Mouse (Mus musculus): ENCODE results near the gene Birc7. TPM values are rescaled to one million over a fixed set of nuclear protein-coding genes. Genes with fewer than 3 reads are reported as not detected.

Birc7 gene
- total RNA-seq, 1 experiment from 2014 or later = not detected

DNA sequence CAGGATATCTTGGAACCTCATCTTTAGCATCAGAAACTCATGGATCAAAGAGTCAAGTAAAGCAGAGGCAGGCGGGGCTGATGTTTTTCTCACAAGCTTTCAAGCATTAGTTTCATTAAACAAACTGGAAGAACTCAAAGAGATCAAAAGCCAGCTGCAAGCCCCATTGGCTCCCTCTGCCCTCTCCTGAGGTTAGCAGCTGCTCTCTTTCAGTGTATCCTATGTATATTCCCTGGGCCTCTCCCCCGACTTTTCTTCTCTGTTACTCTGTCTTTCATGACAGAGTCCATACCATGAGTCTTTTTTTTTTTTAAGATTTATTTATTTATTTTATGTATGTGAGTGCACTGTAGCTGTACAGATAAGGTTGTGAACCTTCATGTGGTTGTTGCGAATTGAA lies 31.4 kb downstream of the Birc7 start:
- no peak for ATAC-seq (replicated peaks; ENCODE audit: insufficient number of reproducible peaks, low FRiP score, low TSS enrichment, poor library complexity, severe bottlenecking)

DNA sequence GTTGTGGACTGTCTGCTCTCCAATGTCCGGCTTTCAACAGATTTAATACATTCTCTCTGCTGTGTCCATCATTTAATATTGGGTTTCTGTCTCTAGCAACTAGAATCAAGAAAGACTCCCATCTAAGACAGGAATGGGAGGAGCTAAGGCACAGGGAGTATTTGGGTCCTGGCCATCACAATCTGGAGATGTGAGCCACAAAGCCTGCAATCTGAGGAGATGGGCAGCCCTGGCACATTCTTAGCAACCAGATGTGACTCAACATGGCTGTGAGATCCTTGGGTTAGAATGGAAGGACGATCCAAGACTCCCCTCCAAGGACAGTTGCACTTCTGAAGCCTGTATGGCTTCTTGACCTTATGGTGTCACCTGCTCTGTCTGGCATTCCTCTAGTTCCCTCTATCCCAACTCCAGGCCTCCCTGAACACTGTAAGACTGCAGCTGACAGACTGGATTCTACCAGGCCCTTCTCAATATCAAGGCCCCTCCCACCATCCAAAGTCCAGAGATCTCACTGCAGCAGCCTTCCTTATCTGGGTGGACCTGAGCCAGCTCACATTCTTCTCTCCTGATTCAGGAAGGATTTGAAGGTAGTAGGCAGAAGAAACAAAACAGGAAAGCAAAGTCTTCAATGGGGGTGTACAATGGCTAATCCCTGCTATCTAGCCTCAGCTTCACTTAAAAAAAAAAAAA lies 33.9 kb downstream of the Birc7 start:
- no peak for ATAC-seq (replicated peaks; ENCODE audit: insufficient number of reproducible peaks, low FRiP score, low TSS enrichment, poor library complexity, severe bottlenecking)

DNA sequence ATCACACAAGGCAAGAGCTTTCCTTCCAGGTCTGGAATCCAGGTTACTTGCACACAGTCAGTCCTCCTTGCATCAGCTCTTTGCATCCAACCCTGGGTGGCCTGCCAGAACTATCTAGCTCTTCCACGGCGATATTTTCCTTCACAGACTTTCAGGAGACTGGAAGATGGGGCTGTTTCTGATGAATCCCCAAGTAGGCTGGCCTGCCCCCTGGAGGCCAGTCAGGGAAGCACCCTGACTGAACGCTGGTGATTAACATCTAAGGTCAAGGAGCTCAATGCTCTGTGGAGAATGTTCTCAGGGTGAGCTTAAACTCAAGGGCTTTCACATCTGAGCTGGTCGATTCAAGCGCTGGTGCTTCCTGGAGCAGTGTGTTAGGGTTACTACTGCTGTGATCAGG lies 35.1 kb downstream of the Birc7 start:
- ATAC-seq (replicated peaks; ENCODE audit: insufficient number of reproducible peaks, low FRiP score, low TSS enrichment, poor library complexity, severe bottlenecking) = peak; percentile 72

DNA sequence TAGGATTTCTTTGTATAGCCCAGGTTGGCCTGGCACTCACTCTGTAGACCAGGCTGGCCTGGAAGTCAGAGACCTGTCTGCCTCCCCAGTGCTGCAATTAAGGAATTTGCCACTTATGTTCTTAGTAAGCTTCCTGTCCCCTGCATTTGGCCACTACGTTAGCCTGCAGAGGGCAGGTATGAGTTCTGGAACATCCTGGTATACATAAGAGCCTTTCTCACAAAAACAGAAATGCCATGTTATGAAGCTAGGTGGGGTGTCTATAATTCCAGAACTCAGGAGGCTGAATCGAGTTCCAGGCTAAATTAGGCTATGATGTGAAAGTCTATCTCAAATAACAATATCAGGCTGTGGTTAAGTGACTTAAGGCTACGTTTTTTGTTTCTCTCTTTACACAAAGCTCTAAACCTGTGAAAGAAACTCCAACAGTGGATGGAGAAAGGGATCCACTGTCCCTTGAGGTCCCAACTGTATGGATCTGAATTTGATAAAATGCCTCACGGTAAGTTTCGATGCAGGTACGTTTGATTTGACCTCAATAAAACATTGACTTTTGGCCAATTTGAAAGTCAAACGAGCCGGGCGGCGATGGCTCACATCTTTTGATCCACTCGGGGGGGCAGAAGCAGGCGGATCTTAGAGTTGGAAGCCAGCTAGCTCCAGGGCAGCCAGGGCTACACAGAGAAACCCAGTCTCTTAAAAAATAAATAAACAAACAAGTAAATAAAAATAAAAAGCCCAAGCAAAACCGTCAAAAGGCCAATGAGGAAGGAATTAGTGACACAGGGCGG lies 37.5 kb downstream of the Birc7 start:
- no peak for ATAC-seq (replicated peaks; ENCODE audit: insufficient number of reproducible peaks, low FRiP score, low TSS enrichment, poor library complexity, severe bottlenecking)

DNA sequence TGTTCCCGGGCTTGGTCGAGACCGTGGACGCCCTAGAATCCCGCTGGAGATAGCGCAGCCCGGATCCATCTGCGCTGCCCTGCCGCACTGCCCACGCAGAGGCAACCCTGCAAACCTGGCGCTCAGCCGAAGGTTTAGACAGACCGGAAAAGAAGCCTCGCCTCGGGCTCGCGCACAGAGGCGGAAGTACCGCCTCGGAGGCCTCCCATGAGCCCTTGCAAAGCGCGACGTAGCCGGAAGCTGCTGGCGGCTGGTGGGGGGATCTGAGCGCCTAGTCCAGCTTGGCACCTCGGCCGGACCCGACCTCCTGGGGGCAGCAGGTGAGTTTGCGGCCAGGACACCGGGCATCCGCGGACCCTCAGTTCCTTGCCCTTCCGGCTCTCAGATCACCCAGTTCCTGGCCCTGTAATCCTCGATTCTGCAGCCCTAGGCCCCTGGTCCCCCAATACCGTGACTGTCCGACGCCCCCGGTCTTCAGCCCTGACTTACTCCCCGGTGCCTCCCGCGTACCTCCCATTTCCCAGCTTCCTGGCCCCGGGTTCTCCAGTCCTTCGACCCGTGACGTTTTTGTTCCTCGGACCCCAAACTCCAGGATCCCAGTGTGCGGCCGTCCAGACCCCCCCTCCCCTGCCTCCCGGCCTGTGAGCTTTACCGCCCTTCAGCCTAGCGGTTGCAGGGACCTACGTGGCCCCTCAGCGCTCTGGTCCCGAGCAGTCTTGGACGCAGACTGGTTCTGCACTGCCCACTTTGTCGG lies 38.4 kb downstream of the Birc7 start, which contains the start of gene Arfgap1:
TSS of gene Arfgap1 (plus strand) at position 216 of the 754 bp plus-strand sequence.
- ATAC-seq (replicated peaks; ENCODE audit: insufficient number of reproducible peaks, low FRiP score, low TSS enrichment, poor library complexity, severe bottlenecking) = peak; percentile 83

DNA sequence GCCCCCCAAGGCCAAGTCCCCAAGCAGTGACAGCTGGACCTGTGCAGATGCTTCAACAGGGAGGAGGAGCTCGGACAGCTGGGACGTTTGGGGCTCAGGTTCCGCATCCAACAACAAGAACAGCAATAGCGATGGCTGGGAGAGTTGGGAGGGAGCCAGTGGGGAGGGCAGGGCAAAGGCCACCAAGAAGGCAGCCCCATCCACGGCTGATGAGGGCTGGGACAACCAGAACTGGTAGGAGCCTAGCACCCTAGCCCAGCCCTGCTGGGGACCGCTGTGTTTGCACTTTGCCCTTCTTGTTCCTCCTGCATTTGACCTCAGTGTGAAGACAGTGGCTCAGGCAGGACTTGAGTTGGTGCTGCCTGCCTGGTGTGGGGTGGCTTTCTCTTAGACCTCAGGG lies 52.3 kb downstream of the Birc7 start:
- no peak for ATAC-seq (replicated peaks; ENCODE audit: insufficient number of reproducible peaks, low FRiP score, low TSS enrichment, poor library complexity, severe bottlenecking)

Other genes starting within 250 kb of the Birc7 start
- gene Dido1, start 219.0 kb upstream of the Birc7 start, total RNA-seq (2017) = 58.9 to 107 TPM (median 65.1 TPM) in 3 replicates
- gene Gid8, start 218.9 kb upstream of the Birc7 start, total RNA-seq (2017) = 46.5 to 53.9 TPM (median 52.1 TPM) in 3 replicates
- gene Slc17a9, start 203.8 kb upstream of the Birc7 start, total RNA-seq (2017) = 1.8 to 5.2 TPM (median 1.9 TPM) in 3 replicates
- not detected in 3 replicates for gene Bhlhe23, start 152.1 kb upstream of the Birc7 start, total RNA-seq (2017)
- 26.0 to 48.0 TPM (median 33.6 TPM) in 3 replicates for gene Ythdf1, start 8.1 kb upstream of the Birc7 start, total RNA-seq (2017)
- gene Nkain4, start 25.7 kb downstream of the Birc7 start, total RNA-seq (2017) = not detected in 3 replicates
- 57.8 to 60.2 TPM (median 58.8 TPM) in 3 replicates for gene Arfgap1, start 38.2 kb downstream of the Birc7 start, total RNA-seq (2017)
- gene Col20a1, start 57.5 kb downstream of the Birc7 start, total RNA-seq (2017) = 0.68 to 1.5 TPM (median 1.1 TPM) in 3 replicates
- not detected in 3 replicates for gene Chrna4, start 114.5 kb downstream of the Birc7 start, total RNA-seq (2017)
- gene Kcnq2, start 206.3 kb downstream of the Birc7 start, total RNA-seq (2017) = not detected in 3 replicates
- gene Eef1a2, start 228.0 kb downstream of the Birc7 start, total RNA-seq (2017) = not detected in 3 replicates

Data from monocyte, adult 5-6 weeks (primary cell).